Mouse (Mus musculus): ENCODE data around the gene Rin1. TPM values are rescaled to one million over a fixed set of nuclear protein-coding genes. Genes with fewer than 3 reads are reported as not detected.
A peak's percentile ranks its signal among the peaks of the same experiment; 100 is the strongest.

Gene Rin1
- polyA plus RNA-seq, 1 experiment from 2014 or later = 4.0 TPM

GRCm38 (mm10) chr19:5026111-5026510, 24.2 kb upstream of the Rin1 start:
- Histone ChIP-seq H3K27me3 (ENCODE audit: insufficient read depth, poor library complexity, severe bottlenecking) (no peaks in the 10 kb centered on the region), H3K36me3 (peaks cover 58% of the 10 kb centered on the region), H3K4me1 (peaks cover 12% of the 10 kb centered on the region), H3K4me3 (no peak overlapping the region), H3K27ac (no peak overlapping the region), H3K9me3 (no peaks in the 10 kb centered on the region)
- 82% methylated on average over 8 of the region's 8 CpGs for WGBS
- no peak for DNase-seq (ENCODE audit: low spot score)

- WGBS = 73% methylated on average over 3 of the region's 3 CpGs
- peaks cover 3% of the 10 kb centered on the region; the same call in 1 of the 2 replicates for H3K4me1 ChIP-seq
- no peaks in the 10 kb centered on the region for H3K27me3 ChIP-seq (ENCODE audit: insufficient read depth, poor library complexity, severe bottlenecking)
- H3K36me3 ChIP-seq = peaks cover 46% of the 10 kb centered on the region
- DNase-seq (ENCODE audit: low spot score) = no peak
- no peak overlapping the region for H3K4me3 ChIP-seq
- no peaks in the 10 kb centered on the region for H3K9me3 ChIP-seq
- H3K27ac ChIP-seq = no peak overlapping the region
Measured at GRCm38 (mm10) chr19:5032686-5033085, 17.6 kb upstream of the Rin1 start.

GRCm38 (mm10) chr19:5036577-5036976, 13.7 kb upstream of the Rin1 start:
- WGBS = 72% methylated on average over 4 of the region's 4 CpGs
- Histone ChIP-seq H3K27ac (no peak overlapping the region), H3K4me1 (peaks cover 26% of the 10 kb centered on the region), H3K9me3 (no peaks in the 10 kb centered on the region), H3K4me3 (no peak overlapping the region), H3K27me3 (ENCODE audit: insufficient read depth, poor library complexity, severe bottlenecking) (no peaks in the 10 kb centered on the region), H3K36me3 (peaks cover 7% of the 10 kb centered on the region)
- no peak for DNase-seq (ENCODE audit: low spot score)

GRCm38 (mm10) chr19:5037678-5038571, 12.4 kb upstream of the Rin1 start:
- Histone ChIP-seq H3K27ac (peak overlapping the region; percentile 87), H3K36me3 (no peaks in the 10 kb centered on the region; the same call in 1 of the 2 replicates), H3K4me3 (peak overlapping the region; percentile 85), H3K9me3 (no peaks in the 10 kb centered on the region), H3K27me3 (ENCODE audit: insufficient read depth, poor library complexity, severe bottlenecking) (no peaks in the 10 kb centered on the region), H3K4me1 (peaks cover 33% of the 10 kb centered on the region)
- peak; percentile 89 for DNase-seq (ENCODE audit: low spot score)
- WGBS = 3% methylated on average over 32 of the region's 32 CpGs

- Histone ChIP-seq H3K36me3 (peaks cover under 1% of the 10 kb centered on the region), H3K9me3 (no peaks in the 10 kb centered on the region), H3K4me3 (peak within 1 kb of the TSS; percentile 85), H3K27ac (peak within 1 kb of the TSS; percentile 87), H3K4me1 (peaks cover 33% of the 10 kb centered on the region), H3K27me3 (ENCODE audit: insufficient read depth, poor library complexity, severe bottlenecking) (no peaks in the 10 kb centered on the region)
- peak; percentile 95 for DNase-seq (ENCODE audit: low spot score)
- WGBS = under 1% methylated on average over 37 of the region's 44 CpGs
Measured at GRCm38 (mm10) chr19:5038709-5039156, 11.5 kb upstream of the Rin1 start, which contains the start of the genes B4gat1 and AC124502.3. Gene B4gat1, plus strand, starts transcription at chr19:5038826. Gene AC124502.3, plus strand, starts transcription at chr19:5038891.

GRCm38 (mm10) chr19:5039301-5040114, 10.8 kb upstream of the Rin1 start:
- H3K9me3 ChIP-seq = no peaks in the 10 kb centered on the region
- H3K36me3 ChIP-seq = peaks cover 6% of the 10 kb centered on the region
- DNase-seq (ENCODE audit: low spot score) = no peak
- peaks cover 33% of the 10 kb centered on the region for H3K4me1 ChIP-seq
- WGBS = 17% methylated on average over 41 of the region's 41 CpGs
- H3K27me3 ChIP-seq (ENCODE audit: insufficient read depth, poor library complexity, severe bottlenecking) = no peaks in the 10 kb centered on the region
- H3K27ac ChIP-seq = peak overlapping the region; percentile 87
- peak overlapping the region; percentile 85 for H3K4me3 ChIP-seq

- Histone ChIP-seq H3K4me3 (peak within 1 kb of the TSS; percentile 85), H3K36me3 (peaks cover 16% of the 10 kb centered on the region), H3K27ac (peak within 1 kb of the TSS; percentile 84), H3K27me3 (ENCODE audit: insufficient read depth, poor library complexity, severe bottlenecking) (no peaks in the 10 kb centered on the region), H3K9me3 (no peaks in the 10 kb centered on the region), H3K4me1 (peaks cover 33% of the 10 kb centered on the region)
- DNase-seq (ENCODE audit: low spot score) = peak; percentile 98
- 6% methylated on average over 40 of the region's 40 CpGs for whole genome bisulfite sequencing
Measured at GRCm38 (mm10) chr19:5040862-5041523, 9.3 kb upstream of the Rin1 start, which contains the start of gene Brms1. Gene Brms1, plus strand, starts transcription at chr19:5041354.

- Histone ChIP-seq H3K9me3 (no peaks in the 10 kb centered on the region), H3K27me3 (ENCODE audit: insufficient read depth, poor library complexity, severe bottlenecking) (no peaks in the 10 kb centered on the region), H3K36me3 (peaks cover 22% of the 10 kb centered on the region), H3K4me3 (peak overlapping the region; percentile 85), H3K27ac (peak overlapping the region; percentile 84), H3K4me1 (peaks cover 33% of the 10 kb centered on the region)
- DNase-seq (ENCODE audit: low spot score) = peak; percentile 61
- WGBS = 2% methylated on average over 16 of the region's 16 CpGs
Measured at GRCm38 (mm10) chr19:5041588-5041987, 8.7 kb upstream of the Rin1 start.

- no peak overlapping the region for H3K27ac ChIP-seq
- H3K36me3 ChIP-seq = peaks cover 52% of the 10 kb centered on the region
- H3K4me1 ChIP-seq = peaks cover 34% of the 10 kb centered on the region
- no peak overlapping the region for H3K4me3 ChIP-seq
- DNase-seq (ENCODE audit: low spot score) = no peak
- H3K9me3 ChIP-seq = no peaks in the 10 kb centered on the region
- 73% methylated on average over 4 of the region's 4 CpGs for WGBS
- peaks cover 7% of the 10 kb centered on the region; the same call in 1 of the 2 replicates for H3K27me3 ChIP-seq (ENCODE audit: insufficient read depth, poor library complexity, severe bottlenecking)
Measured at GRCm38 (mm10) chr19:5045531-5045930, 4.8 kb upstream of the Rin1 start.

- no peak overlapping the region for H3K4me3 ChIP-seq
- no peak overlapping the region for H3K27ac ChIP-seq
- peaks cover 47% of the 10 kb centered on the region for H3K4me1 ChIP-seq
- H3K36me3 ChIP-seq = peaks cover 58% of the 10 kb centered on the region
- H3K9me3 ChIP-seq = no peaks in the 10 kb centered on the region
- DNase-seq (ENCODE audit: low spot score) = no peak
- WGBS = 82% methylated on average over 14 of the region's 14 CpGs
- peaks cover 35% of the 10 kb centered on the region for H3K27me3 ChIP-seq (ENCODE audit: insufficient read depth, poor library complexity, severe bottlenecking)
Measured at GRCm38 (mm10) chr19:5048138-5049056, 1.9 kb upstream of the Rin1 start.

- no peaks in the 10 kb centered on the region for H3K9me3 ChIP-seq
- no peak for DNase-seq (ENCODE audit: low spot score)
- peaks cover 55% of the 10 kb centered on the region for H3K36me3 ChIP-seq
- H3K4me3 ChIP-seq = no peak overlapping the region
- 79% methylated on average over 6 of the region's 6 CpGs for WGBS
- H3K27ac ChIP-seq = 0 out of 2 replicates have a peak overlapping the region, but pooled peaks have one; percentile 22
- H3K27me3 ChIP-seq (ENCODE audit: insufficient read depth, poor library complexity, severe bottlenecking) = peaks cover 45% of the 10 kb centered on the region
- H3K4me1 ChIP-seq = peaks cover 47% of the 10 kb centered on the region
Measured at GRCm38 (mm10) chr19:5049325-5049724, 956 bp upstream of the Rin1 start.

Measured in heart, embryonic 10.5 days (tissue).